Mouse (Mus musculus) c-Kit-positive CD71-negative TER-119-negative erythroid progenitor cells, embryonic 14.5 days (primary cell): ENCODE measurements around the gene 9930021J03Rik.

ENCODE experiments used
- DNase-seq: peaks from one replicate; pipeline ENCODE4 v3.0.0-alpha.2; 2013; ENCODE audit warnings: low read depth

9930021J03Rik gene

DNA sequence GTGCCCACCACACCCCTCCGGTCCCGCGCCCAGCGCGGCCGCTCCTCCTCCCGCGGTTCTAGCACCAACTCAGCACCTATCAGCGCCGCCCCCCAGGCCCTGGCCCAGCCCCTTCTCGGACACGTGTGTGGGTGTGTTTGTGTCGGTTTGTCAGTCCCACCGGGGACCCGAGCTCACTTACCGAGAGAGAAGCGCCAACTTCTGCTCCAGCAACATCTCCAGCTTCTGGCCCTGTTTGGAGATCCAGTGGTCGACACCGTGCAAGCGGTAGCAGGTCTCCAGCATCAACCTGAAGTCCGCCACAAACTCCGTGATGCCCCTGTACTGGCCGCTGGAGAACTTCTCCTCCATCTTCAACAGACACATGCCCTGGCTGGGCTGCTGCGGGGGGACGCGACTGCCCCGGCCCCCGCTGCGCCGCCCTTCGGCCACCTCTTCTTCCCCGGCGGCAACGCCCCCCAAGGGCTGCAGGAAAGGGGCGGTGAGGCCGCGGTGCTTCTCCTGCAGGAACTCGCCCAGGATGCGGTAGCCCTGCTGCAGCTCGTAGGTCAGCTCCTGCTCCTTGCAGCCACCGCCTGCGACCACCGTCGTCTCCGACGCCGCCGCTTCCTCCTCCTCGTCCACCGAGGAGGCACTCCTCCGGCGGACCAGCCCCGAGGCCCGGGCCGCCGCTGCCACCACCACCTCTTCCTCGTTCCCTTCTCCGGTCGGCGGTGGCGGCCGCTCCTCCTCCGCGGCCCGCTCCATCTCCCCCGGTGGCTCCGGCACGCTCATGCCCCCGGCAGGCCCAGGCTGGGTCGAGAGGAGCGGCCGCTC is 480 bp downstream of the 9930021J03Rik start:
- peak; percentile 79 for DNase-seq

DNA sequence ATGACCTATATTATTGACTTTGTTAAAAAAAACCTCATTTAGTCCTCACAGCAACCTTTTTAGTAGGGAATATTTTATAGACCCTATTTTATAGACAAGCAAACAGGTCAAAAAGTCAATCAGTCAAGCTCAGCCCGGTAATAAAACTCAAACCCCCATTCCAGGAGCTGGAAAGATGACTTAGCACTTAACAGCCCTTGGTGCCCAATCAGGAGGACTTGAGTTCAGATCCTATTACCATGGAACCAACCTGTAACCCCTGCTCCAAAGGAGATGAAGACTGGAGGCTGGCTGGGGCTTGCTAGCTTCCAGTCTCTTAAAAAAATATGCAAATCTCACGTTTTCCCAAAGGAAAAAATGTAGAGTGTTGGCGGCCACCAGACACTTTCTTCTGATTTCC is 1.8 kb downstream of the 9930021J03Rik start:
- DNase-seq, result no peak

DNA sequence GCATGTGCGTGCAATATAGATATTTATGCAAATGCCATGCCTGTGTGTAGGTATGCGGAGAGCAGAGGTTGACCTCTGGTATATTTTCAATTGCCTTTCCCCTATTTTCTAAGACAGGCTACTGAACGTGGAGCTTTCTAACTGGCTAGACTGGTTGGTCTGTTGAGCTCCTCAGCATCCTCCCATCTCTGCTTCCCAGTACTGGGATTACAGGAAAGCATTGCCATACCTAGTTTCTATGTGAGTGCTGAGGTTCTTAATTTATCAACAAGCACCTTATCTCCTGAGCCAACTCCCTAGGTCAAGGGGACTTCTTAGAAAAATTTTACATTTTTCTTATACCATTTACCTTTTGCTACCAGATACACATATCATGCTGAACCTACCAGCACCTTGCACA is 8.4 kb downstream of the 9930021J03Rik start:
- DNase-seq, result no peak

DNA sequence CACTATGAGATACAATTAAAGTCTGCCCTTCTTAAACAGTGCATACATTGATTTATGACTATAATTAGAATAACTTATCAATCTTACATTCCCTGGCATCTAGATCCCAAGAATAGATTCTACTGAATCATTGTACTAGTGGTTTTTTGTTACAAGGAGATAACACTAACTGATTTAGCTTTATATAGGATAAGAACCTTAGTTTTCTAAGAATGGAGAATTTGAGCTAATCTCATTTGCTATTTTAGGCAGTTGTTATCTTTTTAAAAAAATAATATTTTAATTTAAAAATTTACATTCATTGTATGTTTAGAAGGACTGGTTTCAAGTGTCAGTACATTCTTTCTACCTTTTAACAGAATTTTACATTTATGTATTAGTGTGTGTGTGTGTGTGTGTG is 17.8 kb downstream of the 9930021J03Rik start:
- no peak for DNase-seq

GRCm38 (mm10) chr19:29782914-29783313 is 22.9 kb downstream of the 9930021J03Rik start:
- DNase-seq, result no peak

DNA sequence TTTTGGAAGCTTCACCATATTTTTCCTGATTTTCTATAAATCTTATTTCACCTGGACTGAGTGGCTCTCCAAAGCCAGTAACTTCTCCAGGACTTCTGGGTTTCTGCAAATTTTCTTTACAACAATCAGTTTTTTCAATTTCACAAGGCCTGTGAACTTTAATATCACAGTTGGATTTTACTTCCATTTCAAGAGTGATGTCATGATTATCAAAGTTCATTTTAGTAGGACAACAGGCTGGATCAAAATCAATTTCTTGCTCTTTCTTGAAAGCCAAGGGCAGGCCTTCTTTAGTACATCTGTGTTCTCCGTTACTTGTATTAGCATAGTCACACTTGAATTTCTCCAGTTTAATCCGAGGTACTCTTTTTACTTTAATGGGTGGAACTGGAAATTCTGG is 51.9 kb downstream of the 9930021J03Rik start:
- DNase-seq, result no peak

- DNase-seq, result no peak
These were observed 54.8 kb downstream of the 9930021J03Rik start for GRCm38 (mm10) chr19:29750994-29751393.

GRCm38 (mm10) chr19:29743531-29743930 is 62.3 kb downstream of the 9930021J03Rik start:
- DNase-seq, result no peak

DNA sequence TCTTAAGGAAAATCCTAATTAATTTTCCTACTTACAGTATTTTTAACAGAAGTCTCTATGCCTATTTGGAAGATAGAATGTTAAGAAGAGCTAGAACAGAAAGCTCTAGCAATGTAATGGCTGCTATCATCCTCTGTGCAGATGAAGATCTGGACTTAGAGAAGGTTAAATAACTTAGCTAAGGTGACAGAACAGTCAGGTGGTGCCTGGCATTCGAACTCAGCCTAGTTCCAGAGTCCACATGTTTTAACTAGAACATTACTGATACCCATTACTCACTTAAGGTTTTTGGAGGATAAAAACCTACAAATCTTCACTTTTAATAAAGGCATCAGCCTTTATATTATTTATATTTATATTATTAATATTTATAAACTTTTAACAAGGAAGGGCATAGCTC is 65.1 kb downstream of the 9930021J03Rik start:
- DNase-seq, result no peak

- DNase-seq, result no peak
These were observed 66.2 kb downstream of the 9930021J03Rik start for GRCm38 (mm10) chr19:29739608-29740007.

GRCm38 (mm10) chr19:29735421-29735820 is 70.4 kb downstream of the 9930021J03Rik start:
- no peak for DNase-seq

GRCm38 (mm10) chr19:29718476-29718875 is 87.3 kb downstream of the 9930021J03Rik start:
- DNase-seq, result no peak

DNA sequence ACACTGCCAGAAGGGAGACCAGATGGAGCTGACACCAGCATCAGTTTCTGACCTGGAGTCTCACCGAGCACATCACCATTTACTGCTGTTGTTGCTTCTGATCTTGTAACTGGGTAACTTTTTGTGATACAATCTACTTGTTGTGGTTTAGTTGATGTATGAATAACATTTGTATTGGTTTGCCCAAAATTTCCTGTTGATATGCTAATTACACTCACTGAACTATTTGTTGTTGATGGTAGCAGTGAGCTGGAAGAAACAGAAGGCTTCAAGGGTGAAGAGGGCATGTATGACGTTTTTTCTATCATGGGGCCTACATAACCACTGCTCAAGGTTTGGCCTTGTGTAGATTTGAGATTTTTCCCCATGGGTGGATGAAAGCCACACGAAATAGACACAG is 87.9 kb downstream of the 9930021J03Rik start:
- DNase-seq, result no peak

- DNase-seq, result no peak
These were observed 92.3 kb downstream of the 9930021J03Rik start for GRCm38 (mm10) chr19:29713451-29713850.

- no peak for DNase-seq
These were observed 96.3 kb downstream of the 9930021J03Rik start for GRCm38 (mm10) chr19:29709461-29709860.

GRCm38 (mm10) chr19:29708461-29708860 is 97.3 kb downstream of the 9930021J03Rik start:
- DNase-seq, result no peak

GRCm38 (mm10) chr19:29708003-29708402 is 97.8 kb downstream of the 9930021J03Rik start:
- DNase-seq, result peak; percentile 23

DNA sequence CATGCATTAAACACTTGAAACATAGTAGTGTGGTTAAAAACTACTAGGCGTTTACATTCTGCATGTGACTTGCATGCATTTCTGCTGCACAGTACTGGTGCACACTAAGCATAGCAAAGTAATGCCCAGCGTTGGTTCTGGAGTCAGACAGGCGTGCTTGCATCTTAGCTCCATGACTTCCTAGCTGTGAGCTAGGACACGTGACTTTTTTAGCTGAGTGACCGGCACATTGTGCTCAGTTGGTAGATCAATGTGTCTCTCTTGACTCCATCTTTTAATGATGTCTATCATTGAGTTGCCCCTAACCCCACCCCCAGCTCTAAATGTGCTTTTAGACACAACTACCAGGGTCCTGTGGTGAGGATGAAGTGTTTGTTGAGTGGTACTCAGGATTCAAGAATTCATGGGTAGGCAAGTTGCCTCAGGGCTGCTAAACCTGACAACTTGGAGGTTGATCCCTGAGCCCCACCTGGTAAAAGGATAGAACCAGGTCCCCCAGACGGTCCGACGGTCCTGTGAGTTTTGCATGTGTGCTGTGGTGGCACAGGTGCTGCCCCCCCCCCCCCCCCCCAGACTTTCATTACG is 98.4 kb downstream of the 9930021J03Rik start:
- no peak for DNase-seq

DNA sequence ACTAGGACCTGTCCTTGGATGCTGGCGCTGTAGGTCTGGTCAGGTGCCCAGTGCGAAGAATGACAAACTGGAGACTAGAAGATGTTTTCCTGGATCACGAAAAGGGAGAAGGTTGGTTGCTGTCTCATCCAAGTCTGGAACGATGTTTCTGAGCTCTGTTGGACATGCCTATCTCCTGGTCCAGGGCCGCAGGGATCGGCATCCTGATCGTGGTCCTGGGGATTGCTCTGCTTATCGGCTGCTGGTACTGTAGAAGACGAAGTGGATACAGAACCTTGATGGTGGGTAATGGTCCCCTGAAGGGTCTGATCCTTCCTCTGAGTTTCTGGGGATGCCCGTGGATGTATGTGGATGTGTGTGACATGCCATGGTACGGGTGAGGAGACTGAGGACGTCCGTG is 101.4 kb downstream of the 9930021J03Rik start:
- DNase-seq, result no peak

- no peak for DNase-seq
These were observed 104.1 kb downstream of the 9930021J03Rik start for GRCm38 (mm10) chr19:29701707-29702106.

GRCm38 (mm10) chr19:29697245-29697874 is 108.4 kb downstream of the 9930021J03Rik start, which contains the start of gene Mlana:
TSS of gene Mlana (plus strand) at chr19:29697824.
- no peak for DNase-seq

DNA sequence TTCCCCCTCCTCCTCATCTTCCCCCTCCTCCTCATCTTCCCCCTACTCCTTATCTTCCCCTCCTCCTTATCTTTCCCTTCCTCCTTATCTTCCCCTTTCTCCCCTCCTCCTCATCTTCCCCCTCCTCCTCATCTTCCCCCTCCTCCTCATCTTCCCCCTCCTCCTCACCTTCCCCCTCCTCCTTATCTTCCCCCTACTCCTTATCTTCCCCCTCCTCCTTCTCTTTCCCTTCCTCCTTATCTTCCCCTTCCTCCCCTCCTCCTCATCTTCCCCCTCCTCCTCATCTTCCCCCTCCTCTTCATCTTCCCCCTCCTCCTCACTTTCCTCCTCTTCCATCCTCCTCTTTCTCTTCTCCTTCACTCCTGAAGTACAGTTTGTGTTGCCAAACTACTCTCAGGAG is 108.9 kb downstream of the 9930021J03Rik start:
- DNase-seq, result no peak

DNA sequence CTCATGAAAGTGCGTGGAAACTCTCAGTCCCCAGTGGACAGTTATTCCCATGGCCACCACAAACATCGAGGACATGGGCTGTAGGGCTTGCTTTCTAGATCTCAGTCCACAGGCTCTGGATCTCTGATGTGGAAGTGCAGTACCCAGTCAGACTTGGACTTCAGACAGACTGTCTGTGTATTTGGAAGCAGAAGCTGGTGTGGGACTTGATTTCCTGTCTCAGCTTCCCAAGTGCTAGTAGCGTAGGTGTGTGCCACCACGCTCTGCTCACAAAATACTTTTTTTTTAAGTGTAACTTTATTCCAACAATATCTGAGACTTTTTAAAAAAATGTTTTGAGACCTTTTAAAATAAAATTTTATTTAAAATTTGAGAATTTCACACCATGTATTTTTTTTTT is 109.5 kb downstream of the 9930021J03Rik start:
- DNase-seq, result no peak
